Mouse (Mus musculus) CH12.LX (cell line): ENCODE data around the gene Dexi. TPM values are rescaled to one million over a fixed set of nuclear protein-coding genes. Genes with fewer than 3 reads are reported as not detected.

Source experiments
- DNase-seq: peaks from one replicate; pipeline ENCODE4 v3.0.0-alpha.2; 2013; ENCODE audit errors: extremely low read depth
- H3K27ac ChIP-seq: 2 replicates; pipeline ENCODE4 v1.5.1; 2012; ENCODE audit warnings: low read depth, mild to moderate bottlenecking, control low read depth, moderate library complexity; ENCODE audit not compliant: insufficient read depth
- H3K27me3 ChIP-seq: replicated peaks from 2 replicates; pipeline ENCODE3; 2012; ENCODE audit warnings: inconsistent platforms
- H3K36me3 ChIP-seq, 2 experiments: replicated peaks in 1 of 2; 2 replicates each; pipeline versions ENCODE3 to v1.6.1; 2012; ENCODE audit warnings: inconsistent platforms in 1 of 2, low read length in 1 of 2, mild to moderate bottlenecking in 1 of 2, mixed read lengths in 1 of 2, moderate library complexity in 1 of 2; ENCODE audit not compliant: control insufficient read depth in 1 of 2, insufficient read depth in 1 of 2
- H3K4me1 ChIP-seq, 2 experiments: 2 replicates each; pipeline ENCODE4 v1.6.1; 2012; ENCODE audit warnings: inconsistent platforms in 1 of 2, moderate library complexity in 1 of 2; ENCODE audit not compliant: insufficient read depth in 2 of 2, control insufficient read depth in 1 of 2
- H3K4me2 ChIP-seq: 2 replicates; pipeline ENCODE4 v1.6.1; 2012; ENCODE audit warnings: low read depth, mild to moderate bottlenecking, control low read depth; ENCODE audit not compliant: poor library complexity, insufficient read depth, severe bottlenecking
- H3K4me3 ChIP-seq, 3 experiments: fragments of 150-350 bp in 1 of 3; sonication (generic) in 1 of 3; replicated peaks in 1 of 3; 2 replicates each; pipeline versions ENCODE3 to v1.5.1; 2011 to 2012; ENCODE audit warnings: low read depth in 2 of 3, low read length in 2 of 3, mild to moderate bottlenecking in 2 of 3, moderate library complexity in 2 of 3, control low read depth in 1 of 3, improper control_type of control experiment in 1 of 3, inconsistent platforms in 1 of 3, mixed read lengths in 1 of 3; ENCODE audit not compliant: poor library complexity in 1 of 3
- H3K79me2 ChIP-seq: replicated peaks from 2 replicates; pipeline ENCODE4 v1.6.1; 2012; ENCODE audit warnings: mild to moderate bottlenecking, moderate library complexity; ENCODE audit not compliant: control insufficient read depth, poor library complexity, insufficient read depth, severe bottlenecking; ENCODE audit errors: extremely low read depth
- H3K9ac ChIP-seq: 2 replicates; pipeline ENCODE4 v1.6.1; 2012; ENCODE audit warnings: low read depth, mild to moderate bottlenecking, control low read depth, moderate library complexity; ENCODE audit not compliant: insufficient read depth
- H3K9me3 ChIP-seq: replicated peaks from 2 replicates; pipeline ENCODE3; 2012; ENCODE audit warnings: low read length, inconsistent platforms, mixed read lengths
- BHLHE40 ChIP-seq: IDR thresholded peaks from 2 replicates; pipeline ENCODE4 v1.6.1; 2011; ENCODE audit warnings: mild to moderate bottlenecking, low read depth, low read length, improper control_type of control experiment
- EP300 ChIP-seq: IDR thresholded peaks from 2 replicates; pipeline ENCODE4 v1.6.1; 2011; ENCODE audit warnings: low read length, improper control_type of control experiment
- ETS1 ChIP-seq: conservative IDR thresholded peaks from 2 replicates; pipeline ENCODE4 v1.6.1; 2012; ENCODE audit warnings: low read depth, mild to moderate bottlenecking, inconsistent platforms, low read length, improper control_type of control experiment, moderate library complexity
- MXI1 ChIP-seq: IDR thresholded peaks from 2 replicates; pipeline ENCODE4 v1.6.1; 2011; ENCODE audit warnings: mild to moderate bottlenecking, low read depth, low read length, improper control_type of control experiment
- NELFE ChIP-seq: IDR thresholded peaks from 2 replicates; pipeline ENCODE4 v1.6.1; 2011; ENCODE audit warnings: low read depth, low read length, improper control_type of control experiment
- PAX5 ChIP-seq: IDR thresholded peaks from 2 replicates; pipeline ENCODE4 v1.6.1; 2012; ENCODE audit warnings: low read length, inconsistent platforms, mixed read lengths
- POLR2A ChIP-seq: IDR thresholded peaks from 2 replicates; pipeline ENCODE4 v1.6.1; 2011; ENCODE audit warnings: low read depth, mild to moderate bottlenecking, improper control_type of control experiment, low read length
- RCOR1 ChIP-seq: conservative IDR thresholded peaks from 2 replicates; pipeline ENCODE4 v1.6.1; 2012; ENCODE audit warnings: low read depth, mild to moderate bottlenecking, inconsistent platforms, low read length, improper control_type of control experiment
- SIN3A ChIP-seq: IDR thresholded peaks from 2 replicates; pipeline ENCODE4 v1.6.1; 2012; ENCODE audit warnings: low read length, improper control_type of control experiment, inconsistent platforms
- TBP ChIP-seq: conservative IDR thresholded peaks from 2 replicates; pipeline ENCODE4 v1.6.1; 2011; ENCODE audit warnings: low read depth, low read length, improper control_type of control experiment
- TCF12 ChIP-seq: IDR thresholded peaks from 2 replicates; pipeline ENCODE4 v1.6.1; 2014; ENCODE audit warnings: low read depth, mild to moderate bottlenecking, inconsistent platforms, low read length, improper control_type of control experiment
- UBTF ChIP-seq: IDR thresholded peaks from 2 replicates; pipeline ENCODE4 v1.6.1; 2012; ENCODE audit warnings: low read depth, mild to moderate bottlenecking, inconsistent platforms, low read length, improper control_type of control experiment, moderate library complexity
- USF1 ChIP-seq: IDR thresholded peaks from 2 replicates; pipeline ENCODE4 v1.6.1; 2014; ENCODE audit warnings: low read depth, mild to moderate bottlenecking, inconsistent platforms, low read length, improper control_type of control experiment
- USF2 ChIP-seq: conservative IDR thresholded peaks from 2 replicates; pipeline ENCODE4 v1.6.1; 2011; ENCODE audit warnings: low read depth, low read length, improper control_type of control experiment
- ZC3H11A ChIP-seq: IDR thresholded peaks from 2 replicates; pipeline ENCODE4 v1.6.1; 2012; ENCODE audit warnings: low read depth, mild to moderate bottlenecking, inconsistent platforms, low read length, improper control_type of control experiment
- ZKSCAN1 ChIP-seq: IDR thresholded peaks from 2 replicates; pipeline ENCODE4 v1.6.1; 2012; ENCODE audit warnings: low read depth, inconsistent platforms, low read length, improper control_type of control experiment, borderline replicate concordance
- ZNF384 ChIP-seq: IDR thresholded peaks from 2 replicates; pipeline ENCODE4 v1.6.1; 2012; ENCODE audit warnings: low read depth, low read length, improper control_type of control experiment, inconsistent platforms
- dilution Hi-C: fragments of 300-500 bp; cut with MboI; formaldehyde crosslinking; loops from 2 replicates; pipeline ENCODE4 v1.14.3; 2020; ENCODE audit warnings: low sequenced_read_pairs; ENCODE audit not compliant: extremely low pct_unique_long_range_greater_than_20kb, extremely low pct_ligation_motif_present
- in situ Hi-C: fragments of 300-500 bp; cut with MboI; formaldehyde crosslinking; loops from 3 replicates; pipeline ENCODE4 v1.14.3; 2019; ENCODE audit warnings: low sequenced_read_pairs, low pct_ligation_motif_present, low pct_unique_long_range_greater_than_20kb, mixed read lengths
- polyA plus RNA-seq: library from polyadenylated mRNA; unstranded; fragments of >175 nt; gene quantifications from 2 replicates; pipeline ENCODE4 v1.2.1, GENCODE M21; 2012; ENCODE audit warnings: low read depth; ENCODE audit not compliant: insufficient read length
- total RNA-seq, 2 experiments: library from RNA; depleted of rRNA; stranded (reverse); fragments of 300-350 nt in 1 of 2; fragments of >200 nt in 1 of 2; gene quantifications; 2 replicates each; pipeline ENCODE4 v1.2.3; 2012 to 2014

Dexi gene
- total and polyA plus RNA-seq, 3 experiments = 11.3 to 19.6 (median 14.1) TPM

DNA sequence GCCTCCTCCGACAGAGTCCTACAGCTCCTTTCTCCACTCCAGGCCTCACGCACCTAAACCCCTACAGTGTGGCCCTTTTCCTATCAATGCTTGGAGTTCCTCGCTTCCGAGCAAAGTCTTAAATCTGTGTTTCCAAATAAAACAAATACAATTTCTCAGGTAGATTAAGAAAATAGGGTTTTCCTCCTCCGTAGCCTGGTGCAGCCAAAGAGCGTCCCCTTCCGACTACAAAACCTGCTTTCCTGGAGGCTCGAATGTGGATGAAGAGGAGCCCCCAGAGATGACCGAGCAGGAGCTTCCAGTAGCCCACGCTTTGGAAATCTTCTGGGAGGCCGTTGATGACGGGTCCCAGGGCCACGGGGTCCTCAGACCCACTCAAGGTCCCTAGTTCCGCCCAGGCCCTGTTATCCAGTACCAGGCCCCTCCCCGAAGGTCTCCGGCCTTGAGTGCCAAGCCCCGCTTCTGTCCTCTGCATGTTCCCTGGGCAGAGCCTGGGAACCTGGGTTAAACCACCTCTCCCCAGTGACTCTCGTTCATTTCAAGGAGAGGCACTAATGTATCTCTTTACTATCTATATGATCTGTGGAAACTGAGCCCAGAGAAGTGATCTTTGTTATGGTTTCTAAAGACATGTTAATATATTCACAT is 52.2 kb downstream of the Dexi start (continued):
- TF ChIP-seq ZKSCAN1 (no peak), POLR2A (peak; percentile 37; the same call in 1 of the 2 replicates), UBTF (0 out of 2 replicates have a peak, but pooled peaks have one; percentile 60), USF1 (no peak), ZNF384 (no peak), BHLHE40 (no peak; the same call in 1 of the 2 replicates), EP300 (0 out of 2 replicates have a peak, but pooled peaks have one; percentile 6), TCF12 (no peak), USF2 (no peak), MXI1 (no peak), ZC3H11A (no peak)

DNA sequence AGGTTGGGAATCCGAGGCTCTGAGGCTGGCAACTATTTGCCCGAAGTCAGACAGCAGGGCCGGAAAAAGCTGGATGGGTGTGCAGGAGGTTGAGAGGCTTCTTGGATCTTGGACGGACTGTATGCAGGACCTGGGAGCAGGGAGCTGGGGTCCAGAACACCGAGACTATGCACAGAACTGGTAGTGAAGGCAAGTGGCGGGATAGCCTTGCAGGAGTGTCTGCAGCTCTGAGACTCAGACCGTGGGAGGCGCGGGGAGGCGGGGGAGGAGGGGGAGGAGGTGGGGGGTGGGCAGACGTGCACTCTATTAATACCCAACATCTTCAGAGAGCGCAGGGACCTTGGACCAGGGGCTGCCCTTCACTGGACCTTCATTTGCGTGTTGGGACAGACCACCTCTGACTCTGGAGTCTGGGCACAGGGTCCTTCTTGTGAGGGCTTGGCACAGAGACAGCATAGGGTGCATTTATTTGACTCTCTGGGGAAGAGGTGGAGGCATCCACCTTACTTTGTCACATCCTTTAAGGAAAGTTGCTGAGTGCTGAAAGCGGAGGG is 52.9 kb downstream of the Dexi start:
- dilution Hi-C loops = no loop called here
- H3K79me2 ChIP-seq = peaks cover 9% of the 10 kb centered on the region
- H3K27me3 ChIP-seq = no peaks in the 10 kb centered on the region
- peak overlapping the region; percentile 94 for H3K4me2 ChIP-seq
- TF ChIP-seq PAX5 = no peak
- peak; percentile 47; the same call in 1 of the 2 replicates for TF ChIP-seq NELFE
- no peak for TF ChIP-seq ZKSCAN1
- 0 out of 2 replicates have a peak, but pooled peaks have one; percentile 4 for TF ChIP-seq ETS1
- TF ChIP-seq TBP = 0 out of 2 replicates have a peak, but pooled peaks have one; percentile 12
- peak; percentile 42; the same call in 1 of the 2 replicates for TF ChIP-seq RCOR1
- TF ChIP-seq SIN3A = peak; percentile 26; the same call in 1 of the 2 replicates
- peak; percentile 15; the same call in 1 of the 2 replicates for TF ChIP-seq TCF12
- TF ChIP-seq, all 38 proteins: peak for 6
- H3K9me3 ChIP-seq = no peaks in the 10 kb centered on the region
- peaks cover 25 to 50% of the 10 kb centered on the region in 2 experiments for H3K4me1 ChIP-seq
- peak overlapping the region; percentile 78 for H3K27ac ChIP-seq
- peaks cover 3 to 38% of the 10 kb centered on the region in 2 experiments for H3K36me3 ChIP-seq
- H3K4me3 ChIP-seq = peak overlapping the region; percentile 59 to 81 (median 70)
- H3K9ac ChIP-seq = peak overlapping the region; percentile 39
- DNase-seq = peak; percentile 56
- in situ Hi-C loops = no loop called here
